Mouse (Mus musculus): Measurements from ENCODE around the gene Parpbp.
A peak's percentile ranks its signal among the peaks of the same experiment; 100 is the strongest.

Parpbp gene

GRCm38 (mm10) chr10:88146707-88147477 lies at the start of gene Parpbp, which contains the start of gene Nup37:
Parpbp (minus strand) TSS chr10:88146941.
Nup37 (plus strand) TSS chr10:88146992.
- peak; percentile 93 for DNase-seq (ENCODE audit: low spot score)

DNA sequence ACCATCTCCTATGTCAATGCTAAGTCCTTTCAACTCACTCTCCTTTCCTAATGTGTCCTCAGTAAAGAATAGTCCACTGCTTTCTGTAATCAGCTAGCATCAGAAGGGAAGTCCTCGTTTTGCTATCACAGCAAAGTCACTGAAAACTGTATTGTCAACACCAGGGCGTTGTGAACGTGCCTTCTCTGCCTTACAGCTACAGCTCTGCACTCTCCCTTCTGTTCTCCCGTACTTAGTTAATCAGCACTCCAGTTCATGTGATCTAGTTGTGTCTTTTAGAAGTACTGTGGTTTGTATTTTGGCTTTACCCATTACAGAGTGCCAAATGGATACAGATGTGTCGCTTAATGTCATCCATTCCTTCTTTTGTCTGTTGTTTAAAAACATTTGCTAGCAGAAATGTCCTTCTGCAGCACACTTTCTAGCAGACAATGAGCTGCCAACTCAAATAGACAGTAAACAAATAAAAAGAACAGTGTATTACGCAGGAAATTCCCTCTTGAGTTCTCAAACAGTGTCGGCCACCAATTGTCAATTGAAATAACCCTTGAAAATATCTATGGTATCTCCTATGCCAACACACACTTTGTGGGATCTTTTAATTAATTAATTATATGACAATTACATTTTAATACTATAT lies 20.8 kb upstream of the Parpbp start:
- no peak for DNase-seq (ENCODE audit: low spot score)

- DNase-seq (ENCODE audit: low spot score), result no peak
Observed at GRCm38 (mm10) chr10:88166158-88166557, 19.4 kb upstream of the Parpbp start.

GRCm38 (mm10) chr10:88162676-88163075 lies 15.9 kb upstream of the Parpbp start:
- no peak for DNase-seq (ENCODE audit: low spot score)

DNA sequence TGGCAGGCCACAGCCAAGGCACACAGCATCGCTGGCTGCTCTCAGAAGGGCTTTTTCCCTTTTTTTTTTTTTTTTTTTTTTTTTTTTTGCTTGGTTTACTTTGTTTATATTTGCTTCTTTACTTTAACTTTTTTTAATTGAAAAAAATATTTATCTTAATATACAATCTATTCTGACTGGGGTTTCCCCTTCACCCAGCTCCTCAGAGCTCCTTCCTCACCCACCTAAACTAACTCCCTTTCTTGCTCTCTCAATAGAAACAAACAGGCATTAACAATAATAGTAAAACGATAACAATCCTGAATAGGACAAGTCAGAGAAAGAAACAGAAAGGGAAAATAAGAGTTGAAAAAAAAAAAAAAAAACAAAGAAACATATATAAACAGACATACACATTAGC lies 15.4 kb upstream of the Parpbp start:
- no peak for DNase-seq (ENCODE audit: low spot score)

GRCm38 (mm10) chr10:88151658-88152057 lies 4.9 kb upstream of the Parpbp start:
- no peak for DNase-seq (ENCODE audit: low spot score)

DNA sequence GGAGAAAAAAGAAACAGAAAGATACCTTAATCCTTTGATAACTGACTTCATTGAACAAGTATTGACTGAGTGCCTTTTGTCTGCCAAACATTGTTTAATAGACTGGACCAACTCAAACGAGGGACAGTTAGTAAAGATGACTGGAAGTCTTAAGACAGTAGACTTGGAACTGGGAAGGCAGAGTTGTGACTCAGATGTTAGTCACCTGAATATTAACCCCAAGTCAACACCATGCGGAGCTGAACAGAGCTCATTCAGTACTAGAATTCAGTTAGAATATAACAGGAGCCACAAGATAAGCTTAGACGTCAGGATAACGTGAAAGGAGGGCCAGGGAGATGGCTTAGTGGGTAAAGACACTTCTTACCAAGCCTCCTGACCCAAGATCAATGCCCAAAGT lies 3.6 kb upstream of the Parpbp start:
- no peak for DNase-seq (ENCODE audit: low spot score)

- no peak for DNase-seq (ENCODE audit: low spot score)
Observed at GRCm38 (mm10) chr10:88146187-88146586, 554 bp downstream of the Parpbp start.

- no peak for DNase-seq (ENCODE audit: low spot score)
Observed at GRCm38 (mm10) chr10:88135630-88136029, 11.1 kb downstream of the Parpbp start.

DNA sequence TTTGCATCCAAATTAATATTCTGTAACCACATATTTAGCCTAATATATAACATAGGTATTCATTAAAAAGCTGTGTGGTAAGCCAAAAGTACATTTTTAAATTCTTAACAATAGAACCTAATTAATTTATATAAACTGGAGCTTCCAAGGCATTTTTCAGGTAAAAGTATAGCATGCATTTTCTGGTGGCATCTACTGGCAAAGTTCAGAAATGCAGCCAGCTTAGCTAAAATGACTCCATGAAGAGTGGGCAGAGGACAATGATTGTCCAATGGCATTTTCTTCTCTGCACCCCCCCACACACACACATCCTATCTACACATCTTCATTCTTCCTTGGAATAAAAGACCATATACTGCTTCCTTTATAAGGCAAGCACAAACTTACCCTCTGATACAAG lies 27.0 kb downstream of the Parpbp start:
- no peak for DNase-seq (ENCODE audit: low spot score)

DNA sequence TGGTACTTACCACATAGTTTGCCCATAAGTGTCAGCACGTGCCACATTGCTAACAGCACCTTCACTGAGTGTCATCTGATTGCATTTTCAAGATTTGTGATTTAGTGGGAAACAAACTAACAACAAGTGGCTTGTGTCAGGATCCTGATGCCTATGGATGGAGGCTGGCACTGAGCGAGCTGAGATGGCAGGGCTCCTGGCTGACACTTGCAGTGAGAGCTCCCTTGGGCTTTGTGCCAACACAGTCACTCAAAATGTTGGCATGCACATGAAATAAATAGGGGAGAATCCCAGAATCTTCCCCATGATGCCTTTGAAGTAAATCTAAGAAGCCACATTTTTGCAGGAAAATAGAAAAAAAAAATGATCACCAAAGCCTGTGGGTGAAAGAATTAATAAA lies 33.5 kb downstream of the Parpbp start:
- DNase-seq (ENCODE audit: low spot score), result no peak

GRCm38 (mm10) chr10:88106169-88106568 lies 40.6 kb downstream of the Parpbp start:
- no peak for DNase-seq (ENCODE audit: low spot score)

GRCm38 (mm10) chr10:88090772-88091171 lies 56.0 kb downstream of the Parpbp start, which contains the start of gene Pmch:
Pmch (plus strand) TSS chr10:88091072.
- DNase-seq (ENCODE audit: low spot score), result no peak

GRCm38 (mm10) chr10:88067377-88067776 lies 79.4 kb downstream of the Parpbp start:
- no peak for DNase-seq (ENCODE audit: low spot score)

DNA sequence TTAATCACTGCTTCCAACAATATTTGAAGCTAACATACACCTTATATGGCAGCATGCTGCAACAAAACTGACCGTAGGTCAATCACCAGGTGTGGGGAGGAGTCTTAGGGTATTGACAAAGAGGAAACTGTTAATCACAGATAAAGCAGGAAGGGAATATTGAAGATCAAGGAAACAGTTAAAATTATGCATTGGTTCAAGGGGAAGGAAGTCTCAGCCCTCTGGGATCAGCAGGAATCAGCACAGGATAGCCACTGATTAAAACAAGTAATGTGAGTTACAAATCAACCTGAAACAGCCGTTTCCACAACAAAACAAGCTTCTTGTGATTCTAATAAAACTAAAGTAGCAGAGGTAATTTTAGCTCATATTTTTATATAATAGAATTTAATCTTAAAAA lies 81.9 kb downstream of the Parpbp start:
- DNase-seq (ENCODE audit: low spot score), result no peak

DNA sequence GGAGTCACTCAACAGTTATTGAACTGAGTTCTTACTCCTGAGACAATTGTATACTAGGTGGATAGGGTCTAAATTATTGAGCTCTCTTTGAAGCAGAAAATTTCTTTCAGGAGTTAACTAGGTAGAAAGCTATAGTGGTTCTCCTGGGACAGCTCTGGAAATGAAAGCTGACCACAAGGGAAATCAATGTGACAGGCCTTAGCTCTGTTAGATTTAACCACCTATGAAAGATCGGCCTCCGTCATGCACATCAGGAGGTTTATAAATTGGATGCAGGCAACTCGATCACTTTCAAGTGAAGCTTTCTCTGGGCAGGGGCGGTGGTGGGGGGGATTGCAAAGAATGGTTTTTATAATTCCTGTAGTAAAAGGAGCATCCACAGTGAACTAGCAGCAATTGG lies 83.3 kb downstream of the Parpbp start:
- no peak for DNase-seq (ENCODE audit: low spot score)

- no peak for DNase-seq (ENCODE audit: low spot score)
Observed at GRCm38 (mm10) chr10:88056950-88057649, 89.6 kb downstream of the Parpbp start.

GRCm38 (mm10) chr10:88054233-88054985 lies 92.3 kb downstream of the Parpbp start:
- DNase-seq (ENCODE audit: low spot score), result no peak

GRCm38 (mm10) chr10:88046098-88046771 lies 100.5 kb downstream of the Parpbp start:
- no peak for DNase-seq (ENCODE audit: low spot score)

DNA sequence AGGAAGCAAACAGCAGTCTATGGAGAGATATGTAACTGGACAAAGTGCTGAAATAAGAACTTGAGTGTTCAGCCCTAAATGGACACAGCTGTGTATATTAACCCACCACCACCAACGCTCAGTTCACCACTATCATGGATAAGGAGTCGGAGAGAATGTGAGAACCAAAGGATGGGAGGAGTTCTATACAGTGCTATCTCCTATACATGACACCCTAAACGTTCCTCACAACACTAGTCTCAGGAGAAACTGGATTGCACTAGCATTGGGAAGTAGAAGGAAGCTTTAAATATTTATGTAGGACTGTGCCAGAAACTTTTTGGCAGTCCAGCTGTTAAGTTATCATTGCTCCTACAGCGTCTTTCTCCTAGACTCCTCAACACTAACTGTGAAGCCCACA lies 102.4 kb downstream of the Parpbp start:
- DNase-seq (ENCODE audit: low spot score), result no peak
